Mouse (Mus musculus): ENCODE data around the gene Trpm2. TPM values are rescaled to one million over a fixed set of nuclear protein-coding genes. Genes with fewer than 3 reads are reported as not detected.
A peak's percentile ranks its signal among the peaks of the same experiment; 100 is the strongest.

Trpm2 gene
- total and polyA plus RNA-seq, 2 experiments from 2014 or later, result 5.6 to 12.5 TPM

GRCm38 (mm10) chr10:77975653-77976052 is 5.3 kb upstream of the Trpm2 start:
- Histone ChIP-seq H3K9ac (replicated peaks; ENCODE audit: low read length, poor library complexity, severe bottlenecking) (no peak overlapping the region), H3K27me3 (ENCODE audit: insufficient read depth, low read length) (no peaks in the 10 kb centered on the region), H3K27ac (ENCODE audit: low read depth, low read length) (no peak overlapping the region), H3K9me3 (ENCODE audit: low read length) (no peaks in the 10 kb centered on the region), H3K4me2 (ENCODE audit: low read depth, low read length, poor library complexity, severe bottlenecking) (no peak overlapping the region), H3K4me1 (ENCODE audit: insufficient read depth, low read length) (peaks cover 4% of the 10 kb centered on the region; the same call in 1 of the 2 replicates), H3K36me3 (ENCODE audit: insufficient read depth, low read length) (peaks cover 5% of the 10 kb centered on the region; the same call in 1 of the 2 replicates), H3K4me3 (ENCODE audit: low read depth, low read length) (no peak overlapping the region)
- ATAC-seq (ENCODE audit: low FRiP score), result no peak
- 53% methylated on average over 4 of the region's 4 CpGs for WGBS
- no peak for DNase-seq (ENCODE audit: low spot score)
- TF ChIP-seq CTCF (IDR thresholded peaks at IDR 0.05), result no peak

GRCm38 (mm10) chr10:77974811-77975210 is 4.4 kb upstream of the Trpm2 start:
- no peak for ATAC-seq (ENCODE audit: low FRiP score)
- no peak overlapping the region for H3K9ac ChIP-seq (replicated peaks; ENCODE audit: low read length, poor library complexity, severe bottlenecking)
- H3K4me2 ChIP-seq (ENCODE audit: low read depth, low read length, poor library complexity, severe bottlenecking), result no peak overlapping the region
- DNase-seq (ENCODE audit: low spot score), result no peak
- no peaks in the 10 kb centered on the region for H3K9me3 ChIP-seq (ENCODE audit: low read length)
- H3K36me3 ChIP-seq (ENCODE audit: insufficient read depth, low read length), result no peaks in the 10 kb centered on the region
- H3K27ac ChIP-seq (ENCODE audit: low read depth, low read length), result no peak overlapping the region
- peaks cover 4% of the 10 kb centered on the region; the same call in 1 of the 2 replicates for H3K4me1 ChIP-seq (ENCODE audit: insufficient read depth, low read length)
- WGBS, result 83% methylated on average over 5 of the region's 5 CpGs
- no peak for TF ChIP-seq CTCF (IDR thresholded peaks at IDR 0.05)
- no peak overlapping the region for H3K4me3 ChIP-seq (ENCODE audit: low read depth, low read length)
- no peaks in the 10 kb centered on the region for H3K27me3 ChIP-seq (ENCODE audit: insufficient read depth, low read length)

GRCm38 (mm10) chr10:77974323-77974722 is 4.0 kb upstream of the Trpm2 start:
- H3K4me1 ChIP-seq (ENCODE audit: insufficient read depth, low read length), result peaks cover 4% of the 10 kb centered on the region; the same call in 1 of the 2 replicates
- no peak overlapping the region for H3K4me2 ChIP-seq (ENCODE audit: low read depth, low read length, poor library complexity, severe bottlenecking)
- DNase-seq (ENCODE audit: low spot score), result no peak

GRCm38 (mm10) chr10:77971709-77972553 is 1.6 kb upstream of the Trpm2 start:
- H3K36me3 ChIP-seq (ENCODE audit: insufficient read depth, low read length), result no peaks in the 10 kb centered on the region
- H3K4me3 ChIP-seq (ENCODE audit: low read depth, low read length), result no peak overlapping the region
- no peak overlapping the region for H3K27ac ChIP-seq (ENCODE audit: low read depth, low read length)
- no peaks in the 10 kb centered on the region for H3K9me3 ChIP-seq (ENCODE audit: low read length)
- H3K4me1 ChIP-seq (ENCODE audit: insufficient read depth, low read length), result no peaks in the 10 kb centered on the region
- no peak for ATAC-seq (ENCODE audit: low FRiP score)
- TF ChIP-seq CTCF (IDR thresholded peaks at IDR 0.05), result peak; percentile 44
- WGBS, result 69% methylated on average over 17 of the region's 17 CpGs
- peak; percentile 46 for DNase-seq (ENCODE audit: low spot score)
- H3K4me2 ChIP-seq (ENCODE audit: low read depth, low read length, poor library complexity, severe bottlenecking), result no peak overlapping the region
- H3K9ac ChIP-seq (replicated peaks; ENCODE audit: low read length, poor library complexity, severe bottlenecking), result no peak overlapping the region
- H3K27me3 ChIP-seq (ENCODE audit: insufficient read depth, low read length), result peaks cover 3% of the 10 kb centered on the region; the same call in 1 of the 2 replicates

More at GRCm38 (mm10) chr10:77974323-77974722, 4.0 kb upstream of the Trpm2 start:
- TF ChIP-seq CTCF (IDR thresholded peaks at IDR 0.05), result no peak
- Histone ChIP-seq H3K27me3 (ENCODE audit: insufficient read depth, low read length) (no peaks in the 10 kb centered on the region), H3K4me3 (ENCODE audit: low read depth, low read length) (no peak overlapping the region), H3K27ac (ENCODE audit: low read depth, low read length) (no peak overlapping the region), H3K9ac (replicated peaks; ENCODE audit: low read length, poor library complexity, severe bottlenecking) (no peak overlapping the region), H3K9me3 (ENCODE audit: low read length) (no peaks in the 10 kb centered on the region), H3K36me3 (ENCODE audit: insufficient read depth, low read length) (no peaks in the 10 kb centered on the region)
- 71% methylated on average over 5 of the region's 5 CpGs for WGBS
- ATAC-seq (ENCODE audit: low FRiP score), result no peak

- no peaks in the 10 kb centered on the region for H3K36me3 ChIP-seq (ENCODE audit: insufficient read depth, low read length)
- no peak overlapping the region for H3K27ac ChIP-seq (ENCODE audit: low read depth, low read length)
- peak; percentile 20 for DNase-seq (ENCODE audit: low spot score)
- TF ChIP-seq CTCF (IDR thresholded peaks at IDR 0.05), result no peak
- ATAC-seq (ENCODE audit: low FRiP score), result no peak
- peaks cover 3% of the 10 kb centered on the region; the same call in 1 of the 2 replicates for H3K27me3 ChIP-seq (ENCODE audit: insufficient read depth, low read length)
- H3K4me1 ChIP-seq (ENCODE audit: insufficient read depth, low read length), result no peaks in the 10 kb centered on the region
- no peak overlapping the region for H3K4me3 ChIP-seq (ENCODE audit: low read depth, low read length)
- H3K4me2 ChIP-seq (ENCODE audit: low read depth, low read length, poor library complexity, severe bottlenecking), result no peak overlapping the region
- H3K9ac ChIP-seq (replicated peaks; ENCODE audit: low read length, poor library complexity, severe bottlenecking), result no peak overlapping the region
- H3K9me3 ChIP-seq (ENCODE audit: low read length), result no peaks in the 10 kb centered on the region
- WGBS, result 69% methylated on average over 10 of the region's 10 CpGs
Measured at GRCm38 (mm10) chr10:77971191-77971590, 828 bp upstream of the Trpm2 start.

- Histone ChIP-seq H3K27ac (ENCODE audit: low read depth, low read length) (no peak overlapping the region), H3K4me1 (ENCODE audit: insufficient read depth, low read length) (no peaks in the 10 kb centered on the region), H3K9me3 (ENCODE audit: low read length) (no peaks in the 10 kb centered on the region), H3K4me2 (ENCODE audit: low read depth, low read length, poor library complexity, severe bottlenecking) (peak overlapping the region; percentile 78), H3K36me3 (ENCODE audit: insufficient read depth, low read length) (0 out of 2 replicates have a peak, but pooled peaks cover 4% of the 10 kb centered on the region), H3K27me3 (ENCODE audit: insufficient read depth, low read length) (peaks cover 3% of the 10 kb centered on the region; the same call in 1 of the 2 replicates), H3K4me3 (ENCODE audit: low read depth, low read length) (peak overlapping the region; percentile 42), H3K9ac (replicated peaks; ENCODE audit: low read length, poor library complexity, severe bottlenecking) (no peak overlapping the region)
- no peak for DNase-seq (ENCODE audit: low spot score)
- WGBS, result 15% methylated on average over 8 of the region's 8 CpGs
- TF ChIP-seq CTCF (IDR thresholded peaks at IDR 0.05), result peak; percentile 25; the same call in 1 of the 2 replicates
- ATAC-seq (ENCODE audit: low FRiP score), result peak; percentile 31; the same call in 1 of the 2 replicates
Measured at GRCm38 (mm10) chr10:77969973-77970325, 414 bp downstream of the Trpm2 start.

Data from midbrain, postnatal 0 days (tissue).